Mouse (Mus musculus): ENCODE data around the gene Zfp442. TPM values are rescaled to one million over a fixed set of nuclear protein-coding genes. Genes with fewer than 3 reads are reported as not detected.
"Not testable (repeated sequence)": the region's sequence is repeated elsewhere in the genome, so short reads cannot be mapped to it uniquely, and the experiment has no call there.

Zfp442 gene
- total RNA-seq (2012; rRNA removed) (not detected in 2 replicates), polyA plus RNA-seq (2012; ENCODE audit: insufficient read depth in 1 of 2, insufficient read length in 2 of 2, low read depth in 1 of 2, low replicate concordance in 2 of 2, missing spikeins in 1 of 2) (not detected)

GRCm38 (mm10) chr2:150451180-150451919 is at the start of gene Zfp442:
TSS of gene Zfp442 (minus strand) at chr2:150451486.
- not testable (repeated sequence) for H3K27ac ChIP-seq (ENCODE audit: control insufficient read depth, low read depth, low read length); H3K4me1 ChIP-seq (ENCODE audit: control insufficient read depth in 1 of 2, insufficient read depth in 2 of 2, low read length in 2 of 2); H3K27me3 ChIP-seq (ENCODE audit: control insufficient read depth in 1 of 2, insufficient read depth in 2 of 2, low read length in 2 of 2); H3K36me3 ChIP-seq (ENCODE audit: control insufficient read depth in 1 of 2, insufficient read depth in 2 of 2, low read length in 2 of 2); H3K9ac ChIP-seq (ENCODE audit: control insufficient read depth, low read depth, low read length, poor library complexity, severe bottlenecking); DNase-seq (ENCODE audit: low read depth, low spot score); H3K4me3 ChIP-seq (ENCODE audit: control insufficient read depth in 1 of 2, insufficient read depth in 1 of 2, low read depth in 2 of 2, low read length in 2 of 2); H3K79me2 ChIP-seq (ENCODE audit: control insufficient read depth, insufficient read depth, low read length, poor library complexity); H3K9me3 ChIP-seq (replicated peaks; ENCODE audit: insufficient read depth, low read length)

- H3K9ac ChIP-seq (ENCODE audit: control insufficient read depth, low read depth, low read length, poor library complexity, severe bottlenecking); H3K4me3 ChIP-seq (ENCODE audit: control insufficient read depth in 1 of 2, insufficient read depth in 1 of 2, low read depth in 2 of 2, low read length in 2 of 2); H3K79me2 ChIP-seq (ENCODE audit: control insufficient read depth, insufficient read depth, low read length, poor library complexity); H3K9me3 ChIP-seq (replicated peaks; ENCODE audit: insufficient read depth, low read length); H3K4me1 ChIP-seq (ENCODE audit: control insufficient read depth in 1 of 2, insufficient read depth in 2 of 2, low read length in 2 of 2); H3K36me3 ChIP-seq (ENCODE audit: control insufficient read depth in 1 of 2, insufficient read depth in 2 of 2, low read length in 2 of 2); H3K27ac ChIP-seq (ENCODE audit: control insufficient read depth, low read depth, low read length); DNase-seq (ENCODE audit: low read depth, low spot score); H3K27me3 ChIP-seq (ENCODE audit: control insufficient read depth in 1 of 2, insufficient read depth in 2 of 2, low read length in 2 of 2): not testable (repeated sequence)
These were observed 49.1 kb upstream of the Zfp442 start for GRCm38 (mm10) chr2:150500124-150500973.

- H3K9ac ChIP-seq (ENCODE audit: control insufficient read depth, low read depth, low read length, poor library complexity, severe bottlenecking), result no peak overlapping the region
- no peak overlapping the region for H3K27ac ChIP-seq (ENCODE audit: control insufficient read depth, low read depth, low read length)
- no peaks in the 10 kb centered on the region for H3K9me3 ChIP-seq (replicated peaks; ENCODE audit: insufficient read depth, low read length)
- H3K4me1 ChIP-seq (ENCODE audit: control insufficient read depth in 1 of 2, insufficient read depth in 2 of 2, low read length in 2 of 2), result no peaks in the 10 kb centered on the region
- no peak for DNase-seq (ENCODE audit: low read depth, low spot score)
- TF ChIP-seq NELFE (IDR thresholded peaks at IDR 0.05; ENCODE audit: low read depth, low read length), result no peak
- no peak for TF ChIP-seq MYC (IDR thresholded peaks at IDR 0.05; ENCODE audit: low read depth, low read length)
- no peak for TF ChIP-seq GABPA (IDR thresholded peaks at IDR 0.05; ENCODE audit: low read depth, low read length)
- TF ChIP-seq ZC3H11A (IDR thresholded peaks at IDR 0.05; ENCODE audit: low read depth, low read length), result no peak
- no peak for TF ChIP-seq POLR2A (IDR thresholded peaks at IDR 0.05; ENCODE audit: control insufficient read depth in 1 of 2, insufficient read depth in 1 of 2, low read depth in 1 of 2, low read length in 2 of 2, poor library complexity in 1 of 2)
- TF ChIP-seq TAL1 (IDR thresholded peaks at IDR 0.05; ENCODE audit: low read length), result no peak
- no peak for TF ChIP-seq MEF2A (IDR thresholded peaks at IDR 0.05; ENCODE audit: extremely low read depth, insufficient replicate concordance, low read depth, low read length, poor library complexity, severe bottlenecking)
- TF ChIP-seq MXI1 (IDR thresholded peaks at IDR 0.05; ENCODE audit: low read depth, low read length), result no peak
- no peak for TF ChIP-seq SMC3 (IDR thresholded peaks at IDR 0.05; ENCODE audit: low read depth, low read length)
- no peak for TF ChIP-seq MYB (IDR thresholded peaks at IDR 0.05; ENCODE audit: low read depth, low read length)
- TF ChIP-seq ZMIZ1 (IDR thresholded peaks at IDR 0.05; ENCODE audit: low read depth, low read length), result no peak
- no peak for TF ChIP-seq JUND (IDR thresholded peaks at IDR 0.05; ENCODE audit: low read depth, low read length)
- TF ChIP-seq MAFK (IDR thresholded peaks at IDR 0.05; ENCODE audit: borderline replicate concordance, low read depth, low read length), result no peak
- no peak for TF ChIP-seq POLR2AphosphoS2 (IDR thresholded peaks at IDR 0.05; ENCODE audit: low read length)
- H3K4me3 ChIP-seq (ENCODE audit: control insufficient read depth in 1 of 2, insufficient read depth in 1 of 2, low read depth in 2 of 2, low read length in 2 of 2), result no peak overlapping the region
- H3K27me3 ChIP-seq (ENCODE audit: control insufficient read depth in 1 of 2, insufficient read depth in 2 of 2, low read length in 2 of 2), result no peaks in the 10 kb centered on the region
- H3K79me2 ChIP-seq (ENCODE audit: control insufficient read depth, insufficient read depth, low read length, poor library complexity), result no peaks in the 10 kb centered on the region
- H3K36me3 ChIP-seq (ENCODE audit: control insufficient read depth in 1 of 2, insufficient read depth in 2 of 2, low read length in 2 of 2), result no peaks in the 10 kb centered on the region
These were observed 41.7 kb upstream of the Zfp442 start for GRCm38 (mm10) chr2:150493031-150493430.

Measured in MEL (cell line).